Mouse (Mus musculus): ENCODE measurements around the gene Tmem140. TPM values are rescaled to one million over a fixed set of nuclear protein-coding genes. Genes with fewer than 3 reads are reported as not detected.

Tmem140 gene
- total and polyA plus RNA-seq, 2 experiments from 2014 or later: 0.46 to 2.5 TPM

DNA sequence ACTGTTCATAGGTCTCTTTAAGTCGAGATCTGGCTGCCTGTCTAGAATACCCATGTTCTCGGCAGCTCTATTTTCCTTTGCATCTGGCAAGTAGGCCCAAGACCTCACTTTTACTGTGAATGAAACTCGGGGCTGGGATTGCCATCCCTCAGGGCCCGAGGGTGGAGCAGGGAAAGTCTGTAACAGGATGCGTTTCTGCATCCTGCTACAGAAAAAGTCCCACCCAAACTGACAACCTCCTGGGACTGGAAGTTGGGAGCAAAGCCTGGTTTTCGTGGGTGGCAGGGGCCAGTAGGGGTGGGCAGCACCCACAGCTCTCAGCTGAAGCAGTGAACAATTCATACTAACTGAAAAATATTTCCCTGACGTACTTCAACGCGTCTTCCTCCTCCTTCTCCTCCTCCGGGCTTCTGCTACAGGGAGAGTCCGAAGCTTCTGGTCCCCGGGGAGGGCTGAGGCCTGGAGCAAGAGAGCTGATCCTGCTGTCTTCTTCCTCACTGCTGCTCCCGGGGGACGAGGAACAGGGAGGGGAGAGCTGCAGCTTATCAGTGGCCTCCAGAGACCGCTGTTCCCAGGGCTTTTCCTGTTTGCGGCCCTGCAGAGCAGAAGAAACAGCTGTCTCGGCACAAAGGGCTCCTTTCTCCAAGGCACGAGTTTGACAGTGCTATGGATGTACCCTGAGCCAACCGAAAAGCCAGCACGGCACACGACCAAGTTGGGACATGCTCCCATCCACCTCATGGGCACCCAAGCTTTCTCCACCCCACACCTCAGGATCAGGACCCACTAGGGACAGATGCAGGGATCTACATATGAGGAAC, 11.4 kb downstream of the Tmem140 start:
- 75% methylated on average over 21 of the region's 21 CpGs for WGBS
- H3K4me1 ChIP-seq (ENCODE audit: insufficient read depth, low read length): peaks cover 9% of the 10 kb centered on the region; the same call in 1 of the 2 replicates
- H3K27ac ChIP-seq (ENCODE audit: low read depth, low read length): no peak overlapping the region
- no peaks in the 10 kb centered on the region for H3K27me3 ChIP-seq (ENCODE audit: insufficient read depth, low read length)
- no peak overlapping the region; the same call in 1 of the 2 replicates for H3K9ac ChIP-seq (replicated peaks; ENCODE audit: low read length, poor library complexity, severe bottlenecking)
- no peak overlapping the region for H3K4me2 ChIP-seq (ENCODE audit: low read depth, low read length, poor library complexity, severe bottlenecking)
- ATAC-seq (ENCODE audit: low FRiP score) (no peak), DNase-seq (ENCODE audit: low spot score) (peak; percentile 21)
- TF ChIP-seq CTCF (IDR thresholded peaks at IDR 0.05): no peak
- H3K4me3 ChIP-seq (ENCODE audit: low read depth, low read length): no peak overlapping the region
- H3K9me3 ChIP-seq (ENCODE audit: low read length): no peaks in the 10 kb centered on the region
- no peaks in the 10 kb centered on the region for H3K36me3 ChIP-seq (ENCODE audit: insufficient read depth, low read length)

- no peak for DNase-seq (ENCODE audit: low spot score)
- 90% methylated on average over 15 of the region's 15 CpGs for WGBS
- H3K9ac ChIP-seq (replicated peaks; ENCODE audit: low read length, poor library complexity, severe bottlenecking): no peak overlapping the region
- no peaks in the 10 kb centered on the region for H3K36me3 ChIP-seq (ENCODE audit: insufficient read depth, low read length)
- no peaks in the 10 kb centered on the region for H3K9me3 ChIP-seq (ENCODE audit: low read length)
- no peak for TF ChIP-seq CTCF (IDR thresholded peaks at IDR 0.05)
- H3K4me1 ChIP-seq (ENCODE audit: insufficient read depth, low read length): peaks cover 9% of the 10 kb centered on the region; the same call in 1 of the 2 replicates
- no peak for ATAC-seq (ENCODE audit: low FRiP score)
- no peak overlapping the region for H3K27ac ChIP-seq (ENCODE audit: low read depth, low read length)
- H3K4me2 ChIP-seq (ENCODE audit: low read depth, low read length, poor library complexity, severe bottlenecking): no peak overlapping the region
- H3K27me3 ChIP-seq (ENCODE audit: insufficient read depth, low read length): no peaks in the 10 kb centered on the region
- no peak overlapping the region for H3K4me3 ChIP-seq (ENCODE audit: low read depth, low read length)
These were observed 12.4 kb downstream of the Tmem140 start for GRCm38 (mm10) chr6:34875268-34875761.

- WGBS: 64% methylated on average over 12 of the region's 12 CpGs
- Histone ChIP-seq H3K27ac (ENCODE audit: low read depth, low read length) (peak overlapping the region; percentile 43; the same call in 1 of the 2 replicates), H3K4me3 (ENCODE audit: low read depth, low read length) (no peak overlapping the region), H3K4me1 (ENCODE audit: insufficient read depth, low read length) (peaks cover 9% of the 10 kb centered on the region; the same call in 1 of the 2 replicates), H3K9ac (replicated peaks; ENCODE audit: low read length, poor library complexity, severe bottlenecking) (0 out of 2 replicates have a peak overlapping the region, but pooled peaks have one; percentile 80), H3K4me2 (ENCODE audit: low read depth, low read length, poor library complexity, severe bottlenecking) (peak overlapping the region; percentile 62; the same call in 1 of the 2 replicates), H3K36me3 (ENCODE audit: insufficient read depth, low read length) (peaks cover 5% of the 10 kb centered on the region; the same call in 1 of the 2 replicates), H3K27me3 (ENCODE audit: insufficient read depth, low read length) (no peaks in the 10 kb centered on the region), H3K9me3 (ENCODE audit: low read length) (no peaks in the 10 kb centered on the region)
- no peak for DNase-seq (ENCODE audit: low spot score)
- no peak for ATAC-seq (ENCODE audit: low FRiP score)
- TF ChIP-seq CTCF (IDR thresholded peaks at IDR 0.05): peak; percentile 22; the same call in 1 of the 2 replicates
These were observed 13.3 kb downstream of the Tmem140 start for GRCm38 (mm10) chr6:34875966-34876834.

- peaks cover 9% of the 10 kb centered on the region; the same call in 1 of the 2 replicates for H3K4me1 ChIP-seq (ENCODE audit: insufficient read depth, low read length)
- 30% methylated on average over 2 of the region's 2 CpGs for WGBS
- ATAC-seq (ENCODE audit: low FRiP score) (no peak), DNase-seq (ENCODE audit: low spot score) (no peak)
- H3K4me2 ChIP-seq (ENCODE audit: low read depth, low read length, poor library complexity, severe bottlenecking): peak overlapping the region; percentile 62
- H3K36me3 ChIP-seq (ENCODE audit: insufficient read depth, low read length): peaks cover 7% of the 10 kb centered on the region; the same call in 1 of the 2 replicates
- no peaks in the 10 kb centered on the region for H3K27me3 ChIP-seq (ENCODE audit: insufficient read depth, low read length)
- H3K9ac ChIP-seq (replicated peaks; ENCODE audit: low read length, poor library complexity, severe bottlenecking): 0 out of 2 replicates have a peak overlapping the region, but pooled peaks have one; percentile 80
- no peak for TF ChIP-seq CTCF (IDR thresholded peaks at IDR 0.05)
- H3K27ac ChIP-seq (ENCODE audit: low read depth, low read length): peak overlapping the region; percentile 43; the same call in 1 of the 2 replicates
- peak overlapping the region; percentile 58 for H3K4me3 ChIP-seq (ENCODE audit: low read depth, low read length)
- H3K9me3 ChIP-seq (ENCODE audit: low read length): no peaks in the 10 kb centered on the region
These were observed 13.8 kb downstream of the Tmem140 start for GRCm38 (mm10) chr6:34876835-34877156.

DNA sequence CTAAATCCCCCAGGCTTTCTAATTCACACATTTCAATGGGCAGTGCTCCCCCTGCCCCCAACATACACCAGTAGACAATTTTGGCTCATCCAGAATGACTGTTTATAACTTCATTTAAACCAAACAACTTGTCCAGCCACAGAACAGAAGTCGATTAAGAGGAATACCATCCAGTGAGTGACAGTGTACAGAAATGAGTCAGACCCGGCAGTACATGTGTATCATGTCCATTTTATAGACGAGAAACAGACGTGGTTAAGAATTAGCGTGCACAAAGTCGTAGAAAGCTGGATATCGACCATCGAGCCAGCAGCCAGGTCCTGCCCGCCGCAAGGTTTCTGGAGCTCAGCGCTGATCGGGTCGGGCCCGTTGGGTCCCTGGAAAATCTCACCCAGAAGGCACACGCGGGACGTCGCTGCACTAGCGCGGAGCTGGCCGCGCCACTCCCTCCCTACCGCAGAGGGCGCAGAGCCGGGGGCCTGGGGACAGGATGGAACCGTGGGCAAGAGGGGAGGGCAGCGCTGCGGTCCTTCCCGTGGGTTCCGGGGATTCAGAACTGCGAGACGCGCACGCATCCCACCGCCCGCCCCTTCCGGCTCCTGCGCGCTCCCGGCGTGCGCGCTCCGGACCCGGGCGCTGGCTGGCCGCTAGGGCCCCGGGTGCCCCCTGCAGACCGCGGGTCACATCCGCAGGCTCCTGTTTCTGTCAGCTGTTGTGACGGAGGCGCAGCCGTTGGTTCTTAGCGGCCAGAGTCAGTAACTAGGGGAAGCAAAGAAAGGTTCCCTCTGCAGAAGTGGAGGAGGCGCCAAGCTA, 14.8 kb downstream of the Tmem140 start, which contains the start of gene Cyren:
Gene Cyren (minus strand): TSS at position 552 of the 813 bp plus-strand sequence.
- Histone ChIP-seq H3K36me3 (ENCODE audit: insufficient read depth, low read length) (peaks cover 7% of the 10 kb centered on the region; the same call in 1 of the 2 replicates), H3K4me3 (ENCODE audit: low read depth, low read length) (peak within 1 kb of the TSS; percentile 58), H3K9me3 (ENCODE audit: low read length) (no peaks in the 10 kb centered on the region), H3K27ac (ENCODE audit: low read depth, low read length) (peak within 1 kb of the TSS; percentile 88), H3K27me3 (ENCODE audit: insufficient read depth, low read length) (no peaks in the 10 kb centered on the region), H3K4me2 (ENCODE audit: low read depth, low read length, poor library complexity, severe bottlenecking) (peak within 1 kb of the TSS; percentile 62), H3K9ac (replicated peaks; ENCODE audit: low read length, poor library complexity, severe bottlenecking) (peak within 1 kb of the TSS; percentile 80), H3K4me1 (ENCODE audit: insufficient read depth, low read length) (peaks cover 9% of the 10 kb centered on the region; the same call in 1 of the 2 replicates)
- peak; percentile 63 for TF ChIP-seq CTCF (IDR thresholded peaks at IDR 0.05)
- ATAC-seq (ENCODE audit: low FRiP score) (peak; percentile 93), DNase-seq (ENCODE audit: low spot score) (peak; percentile 95)
- WGBS: under 1% methylated on average over 55 of the region's 56 CpGs

Data from midbrain, postnatal 0 days (tissue).